Mouse (Mus musculus) stomach, postnatal 0 days (tissue): ENCODE results near the gene Kncn.

Experiments
- CTCF ChIP-seq: IDR thresholded peaks from 2 replicates; pipeline ENCODE4 v1.5.1; 2016; ENCODE audit warnings: antibody characterized with exemption, low read depth, mild to moderate bottlenecking, moderate library complexity
- EP300 ChIP-seq: optimal IDR thresholded peaks from 2 replicates; pipeline ENCODE3; 2016; ENCODE audit warnings: antibody characterized with exemption

GRCm38 (mm10) chr4:115869512-115870210 lies 14.5 kb upstream of the Kncn start:
- no peak for TF ChIP-seq EP300
- no peak for TF ChIP-seq CTCF
